Mouse (Mus musculus): Measurements from ENCODE around the gene Abcg5.

Gene Abcg5

GRCm38 (mm10) chr17:84685286-84685685, 2.5 kb upstream of the Abcg5 start:
- no peak for DNase-seq (ENCODE audit: low spot score in 2 of 2)

GRCm38 (mm10) chr17:84684284-84684683, 1.5 kb upstream of the Abcg5 start:
- no peak for DNase-seq (ENCODE audit: low spot score in 2 of 2)

- DNase-seq (ENCODE audit: low spot score in 2 of 2) = peak in 1 of 2 experiments; percentile 23
Measured at GRCm38 (mm10) chr17:84681670-84682069, 1.1 kb downstream of the Abcg5 start.

- DNase-seq (ENCODE audit: low spot score in 2 of 2) = no peak
Measured at GRCm38 (mm10) chr17:84677595-84677994, 5.2 kb downstream of the Abcg5 start.

- no peak for DNase-seq (ENCODE audit: low spot score in 2 of 2)
Measured at GRCm38 (mm10) chr17:84675951-84676366, 6.9 kb downstream of the Abcg5 start, which contains the start of gene Abcg8. Abcg8 (plus strand) TSS chr17:84676302.

- peak; percentile 14 to 39 for DNase-seq (ENCODE audit: low spot score in 2 of 2)
Measured at GRCm38 (mm10) chr17:84675204-84675603, 7.6 kb downstream of the Abcg5 start.

- DNase-seq (ENCODE audit: low spot score in 2 of 2) = no peak
Measured at GRCm38 (mm10) chr17:84674048-84674447, 8.8 kb downstream of the Abcg5 start.

GRCm38 (mm10) chr17:84672376-84673369, 10.1 kb downstream of the Abcg5 start:
- DNase-seq (ENCODE audit: low spot score in 2 of 2) = no peak

- DNase-seq (ENCODE audit: low spot score in 2 of 2) = no peak
Measured at GRCm38 (mm10) chr17:84667848-84668247, 15.0 kb downstream of the Abcg5 start.

- DNase-seq (ENCODE audit: low spot score in 2 of 2) = no peak
Measured at GRCm38 (mm10) chr17:84665691-84666090, 17.1 kb downstream of the Abcg5 start.

GRCm38 (mm10) chr17:84665053-84665452, 17.8 kb downstream of the Abcg5 start:
- no peak for DNase-seq (ENCODE audit: low spot score in 2 of 2)

- no peak for DNase-seq (ENCODE audit: low spot score in 2 of 2)
Measured at GRCm38 (mm10) chr17:84658951-84659350, 23.9 kb downstream of the Abcg5 start.

- DNase-seq (ENCODE audit: low spot score in 2 of 2) = no peak
Measured at GRCm38 (mm10) chr17:84658195-84658594, 24.6 kb downstream of the Abcg5 start.

GRCm38 (mm10) chr17:84657782-84658181, 25.0 kb downstream of the Abcg5 start:
- DNase-seq (ENCODE audit: low spot score in 2 of 2) = no peak

GRCm38 (mm10) chr17:84657422-84657732, 25.4 kb downstream of the Abcg5 start:
- DNase-seq (ENCODE audit: low spot score in 2 of 2) = no peak

- no peak for DNase-seq (ENCODE audit: low spot score in 2 of 2)
Measured at GRCm38 (mm10) chr17:84656653-84657421, 26.0 kb downstream of the Abcg5 start.

- no peak for DNase-seq (ENCODE audit: low spot score in 2 of 2)
Measured at GRCm38 (mm10) chr17:84656205-84656604, 26.6 kb downstream of the Abcg5 start.

- no peak for DNase-seq (ENCODE audit: low spot score in 2 of 2)
Measured at GRCm38 (mm10) chr17:84653544-84653943, 29.3 kb downstream of the Abcg5 start.

GRCm38 (mm10) chr17:84650302-84651017, 32.4 kb downstream of the Abcg5 start:
- no peak for DNase-seq (ENCODE audit: low spot score in 2 of 2)

- no peak for DNase-seq (ENCODE audit: low spot score in 2 of 2)
Measured at GRCm38 (mm10) chr17:84647630-84648029, 35.2 kb downstream of the Abcg5 start.

- DNase-seq (ENCODE audit: low spot score in 2 of 2) = no peak
Measured at GRCm38 (mm10) chr17:84646477-84646876, 36.3 kb downstream of the Abcg5 start.

- no peak for DNase-seq (ENCODE audit: low spot score in 2 of 2)
Measured at GRCm38 (mm10) chr17:84645894-84646293, 36.9 kb downstream of the Abcg5 start.
